Mouse (Mus musculus) heart, adult 2 months (tissue): ENCODE data around the gene H2-T24.

Experiments
- CTCF ChIP-seq: fragments of 200-600 bp; IDR thresholded peaks from 2 replicates; pipeline ENCODE4 v1.8.1; 2022; ENCODE audit warnings: antibody characterized with exemption, mild to moderate bottlenecking, moderate library complexity
- EP300 ChIP-seq: fragments of 200-500 bp; IDR thresholded peaks from 2 replicates; pipeline ENCODE4 v1.6.1; 2011; ENCODE audit warnings: low read depth, low read length, control low read depth; ENCODE audit not compliant: insufficient read depth

DNA sequence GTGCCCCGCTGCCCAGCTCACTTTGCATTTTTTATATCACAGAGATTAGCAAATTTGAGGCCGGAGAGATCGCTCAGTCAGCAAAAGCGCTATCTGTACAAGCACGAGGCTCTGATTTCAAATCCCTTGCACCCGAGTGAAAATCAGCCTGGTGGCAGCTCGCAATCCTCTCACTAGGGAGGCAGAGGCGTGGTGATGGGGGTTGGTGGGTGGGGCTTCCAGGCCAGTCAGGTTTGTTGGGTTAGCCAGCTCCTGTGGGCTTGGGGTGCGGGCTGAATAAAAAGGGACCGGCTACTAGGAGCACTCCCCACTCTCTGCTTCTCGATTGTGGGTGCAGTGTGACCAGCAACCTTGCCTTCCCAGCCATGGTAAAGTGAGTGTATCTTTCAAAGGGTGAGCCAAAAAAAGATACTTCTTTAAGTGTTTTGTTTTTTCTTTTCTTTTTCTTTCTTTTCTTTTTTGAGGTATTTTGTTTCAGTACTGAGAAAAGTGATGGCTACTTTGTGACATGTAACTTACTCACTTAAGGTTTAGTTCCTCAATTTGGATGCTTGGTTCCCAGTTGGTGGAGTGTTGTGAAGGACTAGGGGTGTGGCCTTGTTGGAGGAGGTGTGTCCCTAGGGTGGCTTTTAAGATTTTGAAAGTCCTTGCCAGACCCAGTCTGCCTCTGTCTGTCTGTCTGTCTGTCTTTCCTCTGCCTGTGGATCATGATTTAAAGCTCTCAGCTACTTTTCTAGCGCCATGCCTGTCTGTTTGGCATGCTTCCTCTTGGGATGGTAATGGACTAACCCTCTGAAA, 22.4 kb downstream of the H2-T24 start:
- no peak for TF ChIP-seq EP300
- TF ChIP-seq CTCF, result no peak
